Mouse (Mus musculus) heart, postnatal 10 days (tissue): Measurements from ENCODE around the gene Cdc14b. TPM values are rescaled to one million over a fixed set of nuclear protein-coding genes. Genes with fewer than 3 reads are reported as not detected.
A peak's percentile ranks its signal among the peaks of the same experiment; 100 is the strongest.

Experiments
- DNase-seq, 2 experiments: peaks; one replicate each; pipeline ENCODE4 v3.0.0; 2021
- intact Hi-C: fragments of 180-260 bp; cut with DNase I; formaldehyde crosslinking; loops from one replicate; pipeline ENCODE4 v1.15.1; 2025
- total RNA-seq, 2 experiments: library from RNA; stranded (reverse); gene quantifications; 2 replicates each; pipeline ENCODE4 v1.2.3; 2021

Gene Cdc14b
- total RNA-seq, 2 experiments from 2014 or later = 9.3 to 10.3 TPM

- intact Hi-C loops = no loop called here
- DNase-seq = no peak
Measured at GRCm38 (mm10) chr13:64182091-64182490, 93.0 kb downstream of the Cdc14b start.

DNA sequence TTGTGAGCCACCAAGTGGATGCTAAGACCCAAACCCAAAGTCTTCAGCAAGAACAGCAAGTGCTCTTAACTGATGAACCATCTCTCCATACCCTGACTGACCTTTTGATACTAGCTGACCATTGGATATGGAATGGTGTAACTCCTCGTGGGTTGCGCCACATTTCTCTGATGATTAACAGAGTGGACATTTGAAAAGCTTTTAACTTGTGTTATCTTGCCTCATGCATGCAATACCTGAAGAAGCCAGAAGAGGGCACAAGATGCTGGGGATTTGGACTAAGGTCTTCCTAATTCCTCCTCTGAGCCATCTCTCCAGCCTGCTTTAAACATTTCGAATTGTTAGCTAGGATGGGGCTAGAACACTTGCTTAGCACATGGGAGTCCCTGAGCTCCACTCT is 94.2 kb downstream of the Cdc14b start:
- intact Hi-C loops = loop anchor here (2.0 kb wide), 1 partner anchor 126 kb away; no protein-coding TSS in a partner anchor
- peak; percentile 56 to 76 for DNase-seq

GRCm38 (mm10) chr13:64180300-64180699 is 94.8 kb downstream of the Cdc14b start:
- DNase-seq = no peak
- intact Hi-C loops = loop anchor here (2.0 kb wide), 1 partner anchor 127 kb away; no protein-coding TSS in a partner anchor

DNA sequence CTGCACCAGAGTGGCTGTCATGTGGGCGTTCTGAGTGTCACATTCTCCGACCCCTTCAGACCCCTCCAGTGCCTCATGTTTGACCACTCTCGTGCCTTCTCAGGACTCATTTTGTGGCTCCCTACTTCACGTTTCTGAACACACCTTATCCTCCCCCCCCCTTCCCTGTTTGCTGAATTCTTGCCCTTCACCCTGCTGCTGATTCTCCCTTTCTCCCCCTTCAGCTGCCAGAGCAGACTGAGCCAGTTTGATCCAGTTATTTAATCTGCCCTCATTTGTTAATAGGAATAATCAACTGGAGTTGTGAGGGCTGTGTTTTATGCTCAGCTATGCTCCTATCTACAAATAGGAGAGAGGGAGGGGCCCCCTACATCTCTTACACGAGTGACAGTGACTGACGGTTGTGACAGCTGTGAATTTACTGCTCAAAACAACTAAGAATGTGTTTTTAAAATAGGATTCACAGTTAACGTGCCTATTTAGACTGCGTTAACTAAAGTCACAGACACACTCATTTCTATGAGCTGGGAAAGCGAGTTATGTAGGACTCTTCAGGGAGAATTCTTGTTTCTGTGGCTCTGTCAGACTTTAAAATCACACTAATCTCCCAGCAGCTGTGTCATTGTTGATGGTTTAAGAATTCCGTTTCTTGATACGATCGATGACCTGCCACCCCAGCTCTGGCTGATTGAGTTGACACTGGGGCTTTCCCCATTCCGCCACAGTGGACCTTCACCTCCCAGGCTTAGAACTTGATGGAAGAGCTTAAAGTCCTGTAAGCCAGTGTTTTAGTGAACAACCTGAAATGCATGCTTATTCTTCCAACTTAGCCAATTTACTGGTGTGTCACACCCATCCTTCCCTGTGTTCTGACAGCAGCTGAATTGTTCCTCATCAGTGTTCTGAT is 96.1 kb downstream of the Cdc14b start:
- DNase-seq = no peak
- intact Hi-C loops = no loop called here

GRCm38 (mm10) chr13:64178000-64178399 is 97.1 kb downstream of the Cdc14b start:
- intact Hi-C loops = no loop called here
- DNase-seq = no peak

DNA sequence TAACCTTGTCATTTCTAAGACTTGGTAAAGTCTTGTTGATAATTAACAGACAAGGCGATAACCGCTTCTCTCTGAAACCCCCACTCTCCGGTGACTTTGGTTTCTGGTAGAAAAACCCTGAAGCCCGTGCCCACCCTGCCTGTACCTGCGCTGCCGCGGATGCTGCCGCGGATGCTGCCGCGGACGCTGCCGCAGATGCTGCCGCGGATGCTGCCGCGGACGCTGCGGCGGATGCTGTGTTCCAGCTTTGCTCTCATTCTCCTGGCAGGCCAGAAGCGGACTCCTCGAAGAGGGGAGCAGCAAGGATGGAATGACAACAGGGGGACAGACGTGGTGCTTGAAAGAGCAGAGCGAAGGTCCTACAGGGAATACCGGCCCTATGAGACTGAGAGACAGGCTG is 105.3 kb downstream of the Cdc14b start:
- intact Hi-C loops = no loop called here
- DNase-seq = no peak

GRCm38 (mm10) chr13:64163147-64163715 is 111.9 kb downstream of the Cdc14b start:
- DNase-seq = no peak
- intact Hi-C loops = no loop called here

- intact Hi-C loops = no loop called here
- peak; percentile 14 to 34 for DNase-seq
Measured at GRCm38 (mm10) chr13:64162626-64163025, 112.5 kb downstream of the Cdc14b start.

- no peak for DNase-seq
- intact Hi-C loops = no loop called here
Measured at GRCm38 (mm10) chr13:64161916-64162611, 113.0 kb downstream of the Cdc14b start.

DNA sequence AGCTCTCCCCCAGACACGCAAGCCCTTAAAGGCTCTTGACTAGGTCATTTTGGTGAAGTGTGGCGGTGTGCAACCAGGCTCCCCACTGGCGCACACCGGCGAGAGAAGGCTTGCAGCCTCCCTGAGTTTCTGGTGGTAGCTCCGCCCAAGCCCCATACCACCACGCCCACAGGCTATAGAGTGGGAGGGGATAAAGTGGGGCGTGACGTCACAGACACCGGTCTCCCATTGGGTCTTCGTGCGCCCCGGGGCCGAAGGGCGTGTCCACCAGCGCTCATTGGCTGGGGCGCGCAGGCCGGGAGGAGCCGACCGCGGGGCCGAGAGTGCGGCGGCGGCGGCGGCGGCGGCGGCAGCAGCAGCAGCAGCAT is 113.6 kb downstream of the Cdc14b start, which contains the start of gene Habp4:
Gene Habp4 (plus strand): TSS at position 277 of the 368 bp plus-strand sequence.
- DNase-seq = peak; percentile 99
- intact Hi-C loops = no loop called here

DNA sequence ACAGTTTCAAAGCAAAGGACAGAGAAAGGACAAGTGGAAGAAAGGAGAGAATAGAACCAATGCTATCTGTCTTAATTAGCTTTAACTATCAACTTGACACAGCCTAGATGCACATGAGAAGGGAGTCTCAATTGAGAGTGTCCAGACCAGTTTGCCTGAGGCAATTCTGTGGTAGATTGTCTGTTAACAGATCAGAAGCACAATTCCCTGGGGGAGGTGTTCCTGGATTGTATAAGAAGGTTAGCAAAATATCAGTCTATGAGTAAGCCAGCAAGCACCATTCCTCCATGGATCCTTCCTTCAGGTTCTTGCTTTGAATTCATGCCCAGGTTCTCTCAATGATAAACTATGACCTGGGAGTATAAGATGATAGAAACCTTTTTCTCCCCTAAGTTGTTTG is 118.1 kb downstream of the Cdc14b start:
- DNase-seq = no peak
- intact Hi-C loops = loop anchor here (10.0 kb wide), 1 partner anchor 278 kb away; the partner anchor contains the start of gene Cdk20

GRCm38 (mm10) chr13:64155171-64155571 is 119.9 kb downstream of the Cdc14b start:
- peak; percentile 58 to 60 for DNase-seq
- intact Hi-C loops = loop anchor here (10.0 kb wide), 1 partner anchor 280 kb away; the partner anchor contains the start of gene Cdk20

GRCm38 (mm10) chr13:64154651-64155050 is 120.4 kb downstream of the Cdc14b start:
- intact Hi-C loops = loop anchor here (10.0 kb wide), 1 partner anchor 280 kb away; the partner anchor contains the start of gene Cdk20
- DNase-seq = peak; percentile 17 to 21

DNA sequence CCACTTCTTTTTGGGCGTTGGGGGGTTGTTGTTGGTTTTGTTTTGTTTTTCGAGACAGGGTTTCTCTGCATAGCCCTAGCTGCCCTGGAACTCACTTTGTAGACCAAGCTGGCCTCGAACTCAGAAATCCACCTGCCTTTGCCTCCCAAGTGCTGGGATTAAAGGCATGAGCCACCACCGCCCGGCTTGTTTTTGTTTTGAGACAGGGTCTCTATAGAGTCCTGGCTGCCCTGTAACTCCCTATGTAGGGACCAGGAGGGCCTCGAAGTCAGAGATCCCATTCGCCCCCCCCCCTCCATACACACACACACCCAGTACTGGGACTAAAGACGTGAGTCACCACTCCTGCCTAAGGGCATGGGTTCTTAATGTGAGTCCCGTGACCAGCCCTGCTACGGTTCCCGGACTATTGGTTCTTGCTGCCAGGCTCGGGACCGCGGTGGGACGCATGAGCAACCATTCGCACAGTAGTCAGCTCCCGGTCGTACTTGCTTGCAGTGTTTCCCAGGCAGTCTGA is 121.3 kb downstream of the Cdc14b start:
- intact Hi-C loops = loop anchor here (10.0 kb wide), 1 partner anchor 281 kb away; the partner anchor contains the start of gene Cdk20
- DNase-seq = peak; percentile 70 to 72

- peak; percentile 98 to 99 for DNase-seq
- intact Hi-C loops = loop anchor here (10.0 kb wide), 1 partner anchor 282 kb away; the partner anchor contains the start of gene Cdk20
Measured at GRCm38 (mm10) chr13:64153083-64153682, 121.9 kb downstream of the Cdc14b start, which contains the start of gene Zfp367. TSS of gene Zfp367 (minus strand) at chr13:64153202.

- intact Hi-C loops = loop anchor here (10.0 kb wide), 1 partner anchor 282 kb away; the partner anchor contains the start of gene Cdk20
- DNase-seq = no peak
Measured at GRCm38 (mm10) chr13:64152671-64153082, 122.4 kb downstream of the Cdc14b start.

- intact Hi-C loops = loop anchor here (10.0 kb wide), 1 partner anchor 283 kb away; the partner anchor contains the start of gene Cdk20
- peak; percentile 89 to 92 for DNase-seq
Measured at GRCm38 (mm10) chr13:64152241-64152669, 122.8 kb downstream of the Cdc14b start.

DNA sequence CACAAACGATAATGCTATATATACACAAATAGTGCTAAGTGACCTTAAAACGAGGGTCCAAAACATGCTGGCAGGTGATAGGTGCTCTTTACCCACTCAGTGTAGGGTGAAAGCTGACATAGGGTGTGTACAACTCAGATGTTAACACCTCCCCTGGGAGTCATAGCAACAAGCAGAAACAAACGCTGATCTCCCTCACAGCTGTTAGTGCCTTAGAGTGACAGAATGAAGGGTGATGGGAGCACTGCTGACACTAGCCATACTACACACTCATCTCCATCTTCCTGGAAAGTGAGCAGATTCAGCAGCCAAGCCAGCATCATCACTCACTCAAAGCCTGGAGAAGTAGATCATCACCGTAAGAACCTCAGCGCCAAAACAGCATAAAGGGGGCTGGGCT is 125.0 kb downstream of the Cdc14b start:
- intact Hi-C loops = loop anchor here (10.0 kb wide), 1 partner anchor 285 kb away; the partner anchor contains the start of gene Cdk20
- DNase-seq = peak; percentile 44 to 48
